Mouse (Mus musculus): ENCODE results near the gene Rragc. TPM values are rescaled to one million over a fixed set of nuclear protein-coding genes. Genes with fewer than 3 reads are reported as not detected.

Rragc gene
- 42.1 and 57.7 TPM in 2 replicates for total RNA-seq (2017)

- ATAC-seq (replicated peaks; ENCODE audit: low read depth, poor library complexity, severe bottlenecking), result peak; percentile 95
Observed at GRCm38 (mm10) chr4:123916748-123917547, at the start of gene Rragc. Gene Rragc (plus strand): TSS chr4:123917446.

- ATAC-seq (replicated peaks; ENCODE audit: low read depth, poor library complexity, severe bottlenecking), result no peak
Observed at GRCm38 (mm10) chr4:123893726-123894125, 23.5 kb upstream of the Rragc start.

DNA sequence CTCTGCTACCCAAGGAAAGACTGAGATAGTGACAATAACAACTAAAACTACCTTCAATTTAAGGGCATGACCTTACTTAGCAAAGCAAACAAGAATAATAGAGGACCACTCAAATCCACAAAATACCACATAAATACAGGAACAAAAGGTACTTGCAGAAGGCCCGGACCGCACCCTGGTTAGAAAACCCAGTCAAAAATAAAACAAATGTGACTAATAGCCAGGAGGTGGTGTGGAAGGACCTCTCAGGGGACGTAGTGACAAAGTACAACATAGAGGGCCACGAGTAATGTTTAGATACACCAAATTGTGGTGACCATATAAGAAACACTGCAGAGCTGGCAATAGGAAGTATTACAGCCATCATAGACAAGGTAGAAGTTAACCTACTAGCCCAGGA, 23.0 kb upstream of the Rragc start:
- no peak for ATAC-seq (replicated peaks; ENCODE audit: low read depth, poor library complexity, severe bottlenecking)

DNA sequence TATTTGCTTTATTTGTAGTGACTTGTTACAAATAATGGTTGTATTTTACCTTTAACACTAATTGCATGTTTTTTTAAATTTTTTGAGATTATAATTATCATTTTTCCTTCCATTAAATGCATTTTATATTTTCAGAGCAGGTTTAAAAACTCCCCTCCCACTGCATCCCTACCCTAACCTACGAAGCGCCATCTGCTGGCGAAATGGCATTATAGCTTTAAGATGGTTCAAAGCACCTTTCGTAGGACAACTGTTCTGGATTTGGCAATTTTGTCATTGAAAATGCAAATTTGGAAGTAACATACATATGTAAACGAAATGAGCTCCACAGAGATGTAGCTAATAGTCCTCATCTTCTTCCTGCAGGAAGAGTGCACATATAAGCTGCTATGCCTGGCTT, 18.6 kb upstream of the Rragc start:
- ATAC-seq (replicated peaks; ENCODE audit: low read depth, poor library complexity, severe bottlenecking), result peak; percentile 72

- no peak for ATAC-seq (replicated peaks; ENCODE audit: low read depth, poor library complexity, severe bottlenecking)
Observed at GRCm38 (mm10) chr4:123903432-123903831, 13.8 kb upstream of the Rragc start.

DNA sequence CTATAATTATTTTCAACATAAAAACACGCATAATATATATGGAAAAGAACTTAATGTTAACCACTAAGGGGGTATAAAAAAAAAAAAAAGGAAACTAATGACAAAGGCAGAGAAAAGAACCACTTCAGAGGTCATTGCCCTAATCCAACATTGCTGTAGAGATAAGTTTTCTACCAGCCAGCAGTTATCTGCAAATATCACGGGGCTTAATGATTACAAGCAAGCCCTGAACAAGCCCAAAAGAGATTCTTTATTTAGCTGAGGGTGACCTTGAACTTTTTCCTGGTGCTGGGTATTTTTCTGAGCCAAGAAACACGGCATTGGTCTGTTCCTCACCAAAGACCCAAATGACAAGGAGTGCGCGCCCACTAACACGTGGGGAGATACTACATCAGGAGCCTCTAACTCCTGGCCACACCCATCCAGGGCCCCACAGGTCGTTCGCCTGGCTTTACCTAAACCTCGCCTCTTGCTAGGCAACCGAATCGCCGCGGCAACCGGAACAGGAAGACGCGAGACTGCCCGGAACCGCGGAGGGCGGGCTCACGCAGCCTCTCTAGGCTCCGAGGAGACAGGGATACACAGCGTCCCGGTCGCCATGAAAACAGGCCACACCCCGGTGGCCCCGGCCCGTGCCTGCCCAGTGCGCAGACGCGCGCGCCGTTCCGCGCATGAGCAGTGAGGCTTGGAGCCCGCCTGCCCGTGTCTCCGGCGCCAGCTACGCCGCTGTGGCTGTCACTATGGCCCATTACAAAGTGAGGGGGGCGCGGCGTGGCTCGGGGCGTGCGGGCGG, 12.7 kb upstream of the Rragc start, which contains the start of gene Mycbp:
Gene Mycbp (plus strand): TSS at position 500 of the 793 bp plus-strand sequence.
- peak; percentile 97 for ATAC-seq (replicated peaks; ENCODE audit: low read depth, poor library complexity, severe bottlenecking)

DNA sequence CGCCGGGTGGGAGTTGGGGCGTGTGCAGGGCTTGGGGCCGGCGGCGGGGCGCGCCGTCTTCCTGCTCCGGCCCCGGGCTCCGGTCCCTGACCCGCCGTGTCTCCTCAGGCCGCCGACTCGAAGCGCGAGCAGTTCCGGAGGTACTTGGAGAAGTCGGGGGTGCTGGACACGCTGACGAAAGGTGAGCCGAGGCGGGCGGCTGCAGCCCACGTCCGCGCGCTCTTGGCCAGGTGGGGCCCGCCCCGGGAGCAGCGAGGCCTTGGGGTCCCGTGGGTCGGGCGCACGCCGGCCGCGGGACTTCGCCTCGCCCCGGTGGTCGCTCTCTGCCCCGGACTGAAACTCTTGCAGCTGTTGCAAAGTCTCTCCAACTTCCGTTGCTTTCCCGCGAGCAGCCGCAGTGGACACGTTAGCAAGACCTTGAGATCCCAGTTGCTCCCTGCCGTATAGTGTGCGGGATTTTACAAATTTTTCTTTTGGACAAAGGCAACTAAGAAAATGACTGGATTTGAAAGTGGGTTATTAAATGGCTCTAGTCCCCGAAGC, 12.0 kb upstream of the Rragc start:
- peak; percentile 7; the same call in 1 of the 2 replicates for ATAC-seq (replicated peaks; ENCODE audit: low read depth, poor library complexity, severe bottlenecking)

DNA sequence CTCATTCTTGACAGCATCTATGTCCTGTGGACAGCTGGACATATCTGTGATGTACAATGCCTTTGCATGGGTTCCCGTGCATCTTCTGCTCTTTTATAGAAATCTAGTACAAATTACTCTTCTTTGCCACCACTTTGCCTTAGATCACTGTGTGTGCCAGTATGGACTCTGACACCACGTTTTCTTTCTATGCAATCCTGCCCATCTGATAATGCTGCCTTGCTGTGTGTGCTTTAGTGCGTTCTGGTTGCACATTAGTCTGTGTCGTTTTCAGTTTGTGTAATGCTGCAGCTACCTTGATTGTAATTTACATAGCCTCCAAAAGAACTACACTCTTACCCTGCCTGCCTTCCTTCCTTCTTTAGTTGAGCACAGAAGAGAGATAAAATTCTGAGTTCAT, 5.7 kb upstream of the Rragc start:
- no peak for ATAC-seq (replicated peaks; ENCODE audit: low read depth, poor library complexity, severe bottlenecking)

DNA sequence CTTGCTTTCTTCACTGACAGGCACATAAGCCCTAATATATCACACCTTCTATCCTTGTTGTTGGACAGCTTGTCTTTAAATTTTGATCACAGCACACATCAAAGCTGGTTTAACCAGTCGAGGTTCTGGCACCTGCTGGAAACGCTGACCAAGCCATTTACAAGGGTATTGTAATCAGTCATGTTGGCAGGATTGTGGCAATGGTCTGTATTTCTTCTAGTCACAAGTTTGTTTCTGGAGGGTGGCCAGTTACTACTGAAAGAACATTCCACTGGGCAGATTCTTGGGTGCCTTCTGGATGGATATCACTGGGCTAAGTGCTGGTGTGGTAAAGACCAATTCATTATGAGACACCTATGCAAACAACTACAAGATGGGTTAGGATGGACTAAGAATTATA, 4.8 kb upstream of the Rragc start:
- ATAC-seq (replicated peaks; ENCODE audit: low read depth, poor library complexity, severe bottlenecking), result no peak

GRCm38 (mm10) chr4:123917548-123918140, 398 bp downstream of the Rragc start, which contains the start of gene 4930535I16Rik:
Gene 4930535I16Rik (minus strand): TSS chr4:123918022.
- peak; percentile 29 for ATAC-seq (replicated peaks; ENCODE audit: low read depth, poor library complexity, severe bottlenecking)

DNA sequence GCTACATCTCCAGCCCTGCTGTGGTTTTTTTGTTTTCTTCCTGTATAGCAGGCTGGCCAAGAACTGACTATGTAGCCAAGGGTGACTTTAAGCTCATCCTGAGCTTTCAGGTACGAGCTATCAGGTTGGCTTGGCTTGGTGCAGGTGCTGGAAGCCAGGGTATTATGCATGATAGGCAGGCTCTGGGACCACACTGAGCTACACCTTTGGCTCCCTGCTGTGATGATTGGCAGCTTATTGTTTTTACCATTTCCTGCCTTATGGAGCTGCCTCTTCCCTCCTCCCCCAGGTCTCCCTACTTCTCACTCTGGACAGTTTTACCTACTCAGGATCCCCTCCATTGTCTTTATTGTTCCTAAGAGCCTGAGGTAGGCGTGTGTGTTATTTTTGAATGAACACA, 1.6 kb downstream of the Rragc start:
- no peak for ATAC-seq (replicated peaks; ENCODE audit: low read depth, poor library complexity, severe bottlenecking)

DNA sequence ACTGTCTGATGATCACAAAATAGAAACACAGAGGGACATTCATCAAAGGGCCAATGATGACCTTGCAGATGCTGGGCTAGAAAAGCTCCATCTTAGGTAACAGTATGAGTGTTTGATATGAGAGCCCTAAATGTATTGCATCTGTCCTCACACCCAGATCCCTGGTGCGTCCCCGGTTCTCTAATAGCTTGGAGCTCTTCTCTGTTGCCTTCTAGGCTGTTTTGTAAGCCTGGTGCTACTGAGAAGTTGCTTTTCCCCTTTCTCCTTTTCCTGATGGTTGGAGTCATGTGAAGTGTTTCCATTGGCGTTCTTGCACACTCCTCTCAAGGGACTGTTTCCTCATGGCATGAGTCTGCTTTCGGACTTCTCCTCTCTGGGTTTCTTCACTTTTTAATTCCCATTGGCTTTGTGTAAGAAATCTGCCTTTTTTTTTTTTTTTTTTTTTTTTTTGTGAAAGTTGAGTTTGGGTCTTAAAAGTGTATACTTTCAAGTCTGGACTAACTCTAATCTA, 3.9 kb downstream of the Rragc start:
- ATAC-seq (replicated peaks; ENCODE audit: low read depth, poor library complexity, severe bottlenecking), result no peak

- ATAC-seq (replicated peaks; ENCODE audit: low read depth, poor library complexity, severe bottlenecking), result peak; percentile 97
Observed at GRCm38 (mm10) chr4:123927961-123928360, 10.7 kb downstream of the Rragc start.

DNA sequence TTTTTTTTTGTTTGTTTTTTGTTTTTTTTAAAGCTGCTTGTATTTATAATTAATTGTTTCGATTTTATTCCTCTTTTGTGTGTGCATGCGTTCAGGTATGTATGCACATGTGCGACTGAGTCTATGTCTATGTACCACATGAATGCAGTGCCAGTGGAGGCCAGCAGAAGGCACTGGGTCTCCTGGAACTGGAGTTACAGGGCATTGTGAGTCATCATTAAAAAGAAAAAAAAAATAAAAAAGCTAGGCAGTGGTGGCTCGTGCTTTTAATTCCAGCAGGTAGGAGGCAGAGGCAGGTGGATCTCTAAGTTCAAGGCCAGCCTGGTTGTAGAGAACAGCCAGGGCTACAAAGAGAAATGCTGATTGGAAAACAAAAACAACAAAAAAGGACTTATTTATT, 12.7 kb downstream of the Rragc start:
- no peak for ATAC-seq (replicated peaks; ENCODE audit: low read depth, poor library complexity, severe bottlenecking)

GRCm38 (mm10) chr4:123934306-123934705, 17.1 kb downstream of the Rragc start:
- no peak for ATAC-seq (replicated peaks; ENCODE audit: low read depth, poor library complexity, severe bottlenecking)

- ATAC-seq (replicated peaks; ENCODE audit: low read depth, poor library complexity, severe bottlenecking), result no peak
Observed at GRCm38 (mm10) chr4:123936059-123936458, 18.8 kb downstream of the Rragc start.

DNA sequence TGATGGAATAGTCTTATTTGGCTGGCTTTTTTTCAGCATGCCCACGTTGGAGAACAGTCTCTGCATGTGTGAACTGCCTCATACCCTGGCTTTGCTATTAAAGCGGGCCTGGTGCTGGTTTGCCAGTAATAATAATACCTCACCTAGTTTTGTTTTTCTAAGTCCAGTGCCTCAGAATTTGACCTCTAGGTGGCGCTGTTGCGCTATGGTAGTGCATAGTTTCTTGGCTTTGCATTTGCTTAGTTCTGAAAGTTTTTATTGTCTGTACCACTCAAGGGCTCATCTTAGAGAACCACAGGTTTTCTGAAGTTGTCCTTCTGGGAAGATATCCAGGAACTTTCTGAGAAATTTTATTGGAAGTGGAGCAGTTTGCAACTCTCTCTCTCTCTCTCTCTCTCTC, 22.6 kb downstream of the Rragc start:
- peak; percentile 75 for ATAC-seq (replicated peaks; ENCODE audit: low read depth, poor library complexity, severe bottlenecking)

DNA sequence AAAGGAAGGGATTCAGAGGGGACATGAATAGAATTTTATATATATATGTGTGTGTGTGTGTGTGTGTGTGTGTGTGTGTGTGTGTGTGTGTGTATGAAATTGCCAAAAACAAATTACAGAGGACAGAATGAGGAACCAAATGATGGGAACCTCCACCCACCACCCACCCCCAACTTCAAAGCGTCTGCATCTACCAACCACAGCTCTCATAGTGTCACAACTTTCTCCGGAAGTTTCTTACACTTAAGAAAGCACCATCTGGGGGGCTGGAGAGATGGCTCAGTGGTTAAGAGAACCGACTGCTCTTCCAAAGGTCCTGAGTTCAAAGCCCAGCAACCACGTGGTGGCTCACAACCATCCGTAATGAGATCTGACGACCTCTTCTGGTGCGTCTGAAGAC, 23.6 kb downstream of the Rragc start:
- peak; percentile 89 for ATAC-seq (replicated peaks; ENCODE audit: low read depth, poor library complexity, severe bottlenecking)

DNA sequence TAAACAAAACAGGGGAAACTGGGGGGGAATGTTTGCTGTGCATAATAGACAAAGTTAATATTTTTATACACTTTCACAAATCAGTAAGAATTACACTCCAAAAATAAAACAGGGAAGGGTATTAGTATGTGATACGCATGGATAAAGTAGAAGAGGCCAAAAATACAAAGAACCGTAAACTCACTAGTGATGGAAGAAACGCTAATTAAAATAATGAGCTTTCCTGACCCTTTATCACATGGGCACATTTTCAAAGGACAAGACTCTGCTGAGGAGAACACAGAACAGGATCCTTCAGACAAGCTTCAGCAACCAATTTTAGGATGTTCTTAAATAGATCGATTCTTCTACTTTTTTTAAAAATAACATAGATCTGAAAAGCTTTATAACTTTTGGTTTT, 29.5 kb downstream of the Rragc start:
- no peak for ATAC-seq (replicated peaks; ENCODE audit: low read depth, poor library complexity, severe bottlenecking)

DNA sequence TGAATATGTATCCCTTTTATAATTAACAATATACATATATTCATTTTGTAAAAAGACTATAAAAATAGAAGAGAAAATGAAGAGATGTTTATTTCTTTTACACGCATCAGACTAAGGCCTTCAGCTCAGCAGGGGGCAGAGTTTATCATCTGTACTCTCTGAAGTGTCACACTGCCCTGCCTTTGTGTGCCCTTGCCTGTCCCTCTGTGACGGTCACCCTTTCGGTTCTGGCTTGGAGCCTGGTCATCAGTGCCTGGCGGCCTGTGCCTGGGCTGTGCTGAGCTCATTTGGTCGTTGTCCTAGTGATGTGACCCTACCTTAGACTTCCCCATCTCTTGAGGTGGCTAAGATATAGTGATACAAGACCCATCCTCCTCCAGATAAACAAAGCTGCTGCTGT, 29.9 kb downstream of the Rragc start:
- no peak for ATAC-seq (replicated peaks; ENCODE audit: low read depth, poor library complexity, severe bottlenecking)

Data from common myeloid progenitor, adult 5-6 weeks (primary cell).